Mouse (Mus musculus) lung, embryonic 16.5 days (tissue): ENCODE data around the gene Ctnna3. TPM values are rescaled to one million over a fixed set of nuclear protein-coding genes. Genes with fewer than 3 reads are reported as not detected.

Experiments
- ATAC-seq: fragments of 200-750 bp; cut with Nextera tagmentation; 2 replicates; pipeline ENCODE4 v1.8.0; 2017; ENCODE audit warnings: low read depth, mild to moderate bottlenecking, moderate library complexity
- H3K27ac ChIP-seq: fragments of 300-500 bp; sonication (generic); 2 replicates; pipeline ENCODE4 v1.5.1; 2014; ENCODE audit warnings: mild to moderate bottlenecking, control low read depth, low read length
- H3K27me3 ChIP-seq: fragments of 300-500 bp; sonication (generic); 2 replicates; pipeline ENCODE4 v1.6.1; 2014; ENCODE audit warnings: low read depth, low read length, mixed read lengths; ENCODE audit not compliant: control insufficient read depth, insufficient read depth
- H3K36me3 ChIP-seq: fragments of 300-500 bp; sonication (generic); 2 replicates; pipeline ENCODE4 v1.6.1; 2014; ENCODE audit warnings: low read length; ENCODE audit not compliant: control insufficient read depth, insufficient read depth
- H3K4me1 ChIP-seq: fragments of 300-500 bp; sonication (generic); replicated peaks from 2 replicates; pipeline ENCODE4 v1.6.1; 2014; ENCODE audit warnings: low read length, mixed read lengths; ENCODE audit not compliant: control insufficient read depth, insufficient read depth
- H3K4me2 ChIP-seq: fragments of 300-500 bp; sonication (generic); 2 replicates; pipeline ENCODE4 v1.6.1; 2014; ENCODE audit warnings: low read depth, low read length, control low read depth
- H3K4me3 ChIP-seq: fragments of 300-500 bp; sonication (generic); 2 replicates; pipeline ENCODE4 v1.5.1; 2014; ENCODE audit warnings: mild to moderate bottlenecking, low read length, control low read depth
- H3K9ac ChIP-seq: fragments of 300-500 bp; sonication (generic); 2 replicates; pipeline ENCODE4 v1.6.1; 2014; ENCODE audit warnings: low read length, control low read depth
- H3K9me3 ChIP-seq: fragments of 300-500 bp; sonication (generic); 2 replicates; pipeline ENCODE4 v1.6.1; 2016; ENCODE audit warnings: low read length; ENCODE audit not compliant: control insufficient read depth
- WGBS: fragments of 180-500 bp; shearing (Covaris S2); extraction: QIAGEN DNeasy Blood & Tissue Kit; methylation state at CpG from one replicate; pipeline ENCODE4 v1.1.7; 2014; 5-methylcytosine and 5-hydroxymethylcytosine counted together
- polyA plus RNA-seq: library from polyadenylated mRNA; unstranded; fragments of >200 nt; fragmentation: Nextera tagmentation; extraction: Ambion mirVana; gene quantifications from 2 replicates; pipeline ENCODE4 v1.2.1, GENCODE M21; 2015

Gene Ctnna3
- polyA plus RNA-seq, 1 experiment from 2014 or later = 0.99 TPM

GRCm38 (mm10) chr10:64001996-64002395 lies 572.1 kb downstream of the Ctnna3 start:
- ATAC-seq = no peak
- no peaks in the 10 kb centered on the region for H3K9me3 ChIP-seq
- H3K4me3 ChIP-seq = no peak overlapping the region
- no peak overlapping the region for H3K9ac ChIP-seq
- no peaks in the 10 kb centered on the region for H3K27me3 ChIP-seq
- H3K4me2 ChIP-seq = no peak overlapping the region
- no peaks in the 10 kb centered on the region for H3K36me3 ChIP-seq
- WGBS = 75% methylated on average over 9 of the region's 9 CpGs
- H3K27ac ChIP-seq = no peak overlapping the region
- no peaks in the 10 kb centered on the region for H3K4me1 ChIP-seq

GRCm38 (mm10) chr10:64020347-64020746 lies 590.4 kb downstream of the Ctnna3 start:
- H3K4me1 ChIP-seq = no peaks in the 10 kb centered on the region
- H3K4me2 ChIP-seq = no peak overlapping the region
- ATAC-seq = no peak
- H3K27ac ChIP-seq = no peak overlapping the region
- no peaks in the 10 kb centered on the region for H3K27me3 ChIP-seq
- no peak overlapping the region for H3K9ac ChIP-seq
- H3K4me3 ChIP-seq = no peak overlapping the region
- WGBS = 92% methylated on average over 1 of the region's 1 CpGs
- no peaks in the 10 kb centered on the region for H3K36me3 ChIP-seq
- H3K9me3 ChIP-seq = no peaks in the 10 kb centered on the region

- H3K36me3 ChIP-seq = no peaks in the 10 kb centered on the region
- no peak overlapping the region for H3K4me2 ChIP-seq
- no peaks in the 10 kb centered on the region for H3K4me1 ChIP-seq
- WGBS = 71% methylated on average over 6 of the region's 6 CpGs
- ATAC-seq = peak; percentile 67; the same call in 1 of the 2 replicates
- no peak overlapping the region for H3K4me3 ChIP-seq
- no peaks in the 10 kb centered on the region for H3K9me3 ChIP-seq
- H3K27ac ChIP-seq = no peak overlapping the region
- H3K27me3 ChIP-seq = no peaks in the 10 kb centered on the region
- no peak overlapping the region for H3K9ac ChIP-seq
Observed at GRCm38 (mm10) chr10:64023340-64023739, 593.4 kb downstream of the Ctnna3 start.

- no peak overlapping the region for H3K27ac ChIP-seq
- H3K4me1 ChIP-seq = no peaks in the 10 kb centered on the region
- no peak overlapping the region for H3K4me3 ChIP-seq
- no peak for ATAC-seq
- no peak overlapping the region for H3K9ac ChIP-seq
- no peaks in the 10 kb centered on the region for H3K9me3 ChIP-seq
- no peak overlapping the region for H3K4me2 ChIP-seq
- H3K36me3 ChIP-seq = no peaks in the 10 kb centered on the region
- no peaks in the 10 kb centered on the region for H3K27me3 ChIP-seq
Observed at GRCm38 (mm10) chr10:64030901-64031300, 601.0 kb downstream of the Ctnna3 start.

- H3K9me3 ChIP-seq = no peaks in the 10 kb centered on the region
- no peaks in the 10 kb centered on the region for H3K36me3 ChIP-seq
- H3K4me2 ChIP-seq = no peak overlapping the region
- H3K27me3 ChIP-seq = no peaks in the 10 kb centered on the region
- peaks cover 7% of the 10 kb centered on the region; the same call in 1 of the 2 replicates for H3K4me1 ChIP-seq
- H3K27ac ChIP-seq = no peak overlapping the region
- H3K9ac ChIP-seq = no peak overlapping the region
- H3K4me3 ChIP-seq = no peak overlapping the region
- peak; percentile 80 for ATAC-seq
- WGBS = 64% methylated on average over 17 of the region's 17 CpGs
Observed at GRCm38 (mm10) chr10:64039760-64040535, 610.0 kb downstream of the Ctnna3 start.

- Histone ChIP-seq H3K9ac (no peak overlapping the region), H3K4me3 (no peak overlapping the region), H3K27me3 (no peaks in the 10 kb centered on the region), H3K36me3 (no peaks in the 10 kb centered on the region), H3K9me3 (no peaks in the 10 kb centered on the region), H3K4me1 (peaks cover 7% of the 10 kb centered on the region; the same call in 1 of the 2 replicates), H3K27ac (no peak overlapping the region; the same call in 1 of the 2 replicates), H3K4me2 (no peak overlapping the region)
- peak; percentile 70 for ATAC-seq
- 47% methylated on average over 7 of the region's 7 CpGs for WGBS
Observed at GRCm38 (mm10) chr10:64041218-64041617, 611.3 kb downstream of the Ctnna3 start.

- ATAC-seq = no peak
- WGBS = 80% methylated on average over 11 of the region's 11 CpGs
- H3K36me3 ChIP-seq = no peaks in the 10 kb centered on the region
- H3K4me2 ChIP-seq = no peak overlapping the region
- no peaks in the 10 kb centered on the region for H3K9me3 ChIP-seq
- no peak overlapping the region for H3K9ac ChIP-seq
- no peak overlapping the region for H3K4me3 ChIP-seq
- no peak overlapping the region for H3K27ac ChIP-seq
- no peaks in the 10 kb centered on the region for H3K27me3 ChIP-seq
- H3K4me1 ChIP-seq = peaks cover 7% of the 10 kb centered on the region; the same call in 1 of the 2 replicates
Observed at GRCm38 (mm10) chr10:64041892-64042291, 612.0 kb downstream of the Ctnna3 start.

- peak; percentile 52; the same call in 1 of the 2 replicates for ATAC-seq
- WGBS = 49% methylated on average over 6 of the region's 6 CpGs
Observed at GRCm38 (mm10) chr10:64049151-64049550, 619.3 kb downstream of the Ctnna3 start.

GRCm38 (mm10) chr10:64049946-64050345 lies 620.0 kb downstream of the Ctnna3 start:
- ATAC-seq = no peak
- H3K4me1 ChIP-seq = no peaks in the 10 kb centered on the region
- H3K27ac ChIP-seq = no peak overlapping the region
- H3K36me3 ChIP-seq = no peaks in the 10 kb centered on the region
- H3K9ac ChIP-seq = no peak overlapping the region
- H3K4me3 ChIP-seq = no peak overlapping the region
- WGBS = 88% methylated on average over 6 of the region's 6 CpGs
- no peak overlapping the region for H3K4me2 ChIP-seq
- H3K9me3 ChIP-seq = no peaks in the 10 kb centered on the region
- no peaks in the 10 kb centered on the region for H3K27me3 ChIP-seq

More at GRCm38 (mm10) chr10:64049151-64049550, 619.3 kb downstream of the Ctnna3 start:
- Histone ChIP-seq H3K9ac (no peak overlapping the region), H3K27me3 (no peaks in the 10 kb centered on the region), H3K27ac (no peak overlapping the region), H3K4me1 (no peaks in the 10 kb centered on the region), H3K4me2 (no peak overlapping the region), H3K4me3 (no peak overlapping the region), H3K36me3 (no peaks in the 10 kb centered on the region), H3K9me3 (no peaks in the 10 kb centered on the region)
